Mouse (Mus musculus): ENCODE measurements around the gene Ahdc1.

DNA sequence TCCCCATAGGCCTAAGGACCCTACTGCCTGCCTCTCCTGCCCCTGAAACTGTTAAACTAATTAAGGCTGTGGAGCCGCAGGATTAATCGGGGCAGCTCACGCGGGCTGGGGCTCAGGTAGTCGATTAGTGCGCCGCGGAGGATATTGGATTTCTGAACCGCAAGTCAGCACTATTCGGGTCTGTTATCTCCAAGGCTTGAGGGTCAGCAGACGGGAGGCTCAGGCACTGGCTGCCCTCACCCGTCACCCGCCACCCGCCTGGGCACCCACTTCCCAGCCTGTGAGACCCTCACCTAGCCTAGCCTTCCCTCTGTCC is 40.4 kb downstream of the Ahdc1 start:
- TF ChIP-seq TAL1 (conservative IDR thresholded peaks at IDR 0.05; ENCODE audit: low read depth, low read length) (no peak), CTCF (IDR thresholded peaks at IDR 0.05; ENCODE audit: low read depth, low read length) (no peak)

Measured in G1E (cell line).